Comparison of ENCODE assay signal across 9 mouse cellular contexts in genomic region chr2:84632999-84633398, GRCm38 (mm10). TPM values are rescaled to one million over a fixed set of nuclear protein-coding genes. Genes with fewer than 3 reads are reported as not detected.
A peak's percentile ranks its signal among the peaks of the same experiment; 100 is the strongest.
DNase-seq lines count a peak whose midpoint lies in the region; ATAC-seq and TF ChIP-seq lines count a peak whose summit lies in the region.
"Had no signal": no experiment of that assay in that cellular context is flagged by ENCODE, and none has a peak within 500 bp of the region (broad histone marks: within the 10 kb centered on the region; RNA-seq: fewer than 3 reads in every experiment).

No protein-coding gene starts in this region.

- H3K4me2 ChIP-seq in heart, embryonic 14.5 days (ENCODE audit: low read length) = peak overlapping the region; percentile 60
- H3K4me2 ChIP-seq in liver, embryonic 16.5 days (ENCODE audit: low read depth, low read length) = peak overlapping the region; percentile 32; the same call in 1 of the 2 replicates

- WGBS in heart, embryonic 14.5 days = 2% methylated on average over 3 of the region's 3 CpGs
- 2% methylated on average over 3 of the region's 3 CpGs for WGBS in liver, embryonic 16.5 days (ENCODE audit: insufficient replicate concordance)

- in situ Hi-C loops in ES-E14 (cut with MboI; ENCODE audit: low sequenced_read_pairs in 2 of 2, unreplicated experiment in 2 of 2) = no loop called here

- no peak for ATAC-seq in heart, embryonic 14.5 days (ENCODE audit: insufficient number of reproducible peaks, insufficient read depth, low FRiP score, low read depth)
- 0 out of 2 replicates have a peak, but pooled peaks have one; percentile 12 for ATAC-seq in granulocyte monocyte progenitor cell, adult 5-6 weeks (replicated peaks; ENCODE audit: poor library complexity, severe bottlenecking)
- ATAC-seq in liver, embryonic 16.5 days (ENCODE audit: low read depth) = 0 out of 2 replicates have a peak, but pooled peaks have one; percentile 1
- ATAC-seq in inflammation-experienced regulatory T-cells, adult 6 months = no peak

- peaks cover 32 to 74% of the 10 kb centered on the region in 2 experiments for H3K4me1 ChIP-seq in heart, embryonic 14.5 days (ENCODE audit: control insufficient read depth in 2 of 2, insufficient read depth in 2 of 2, low read length in 2 of 2)
- peaks cover 11 to 20% of the 10 kb centered on the region in 2 experiments for H3K4me1 ChIP-seq in ES-E14 (ENCODE audit: control insufficient read depth in 2 of 2, insufficient read depth in 2 of 2, low read length in 2 of 2, poor library complexity in 1 of 2)
- peaks cover 36% of the 10 kb centered on the region for H3K4me1 ChIP-seq in liver, embryonic 16.5 days (ENCODE audit: control insufficient read depth, low read depth, low read length)

- H3K36me3 ChIP-seq in heart, embryonic 14.5 days (ENCODE audit: control insufficient read depth, insufficient read depth, low read length) = peaks cover 7% of the 10 kb centered on the region
- no peaks in the 10 kb centered on the region for H3K36me3 ChIP-seq in ES-E14 (ENCODE audit: control insufficient read depth, insufficient read depth, low read length, poor library complexity, severe bottlenecking)
- no peaks in the 10 kb centered on the region for H3K36me3 ChIP-seq in liver, embryonic 16.5 days (ENCODE audit: control insufficient read depth, insufficient read depth)

- no peaks in the 10 kb centered on the region for H3K27me3 ChIP-seq in heart, embryonic 14.5 days (ENCODE audit: control insufficient read depth, insufficient read depth, low read length)
- no peaks in the 10 kb centered on the region for H3K27me3 ChIP-seq in liver, embryonic 16.5 days (ENCODE audit: control insufficient read depth, insufficient read depth, low read depth, low read length)

- H3K9me3 ChIP-seq in heart, embryonic 14.5 days (ENCODE audit: control insufficient read depth, low read length) = no peaks in the 10 kb centered on the region
- no peaks in the 10 kb centered on the region for H3K9me3 ChIP-seq in ES-E14 (ENCODE audit: control insufficient read depth, insufficient read depth, low read depth, low read length)
- H3K9me3 ChIP-seq in liver, embryonic 16.5 days (replicated peaks; ENCODE audit: control insufficient read depth, low read length) = no peaks in the 10 kb centered on the region

- no peak overlapping the region for H3K4me3 ChIP-seq in heart, embryonic 14.5 days (ENCODE audit: control insufficient read depth in 1 of 2, insufficient read depth in 1 of 2, low read depth in 1 of 2, low read length in 2 of 2)
- no peak overlapping the region for H3K4me3 ChIP-seq in ES-E14 (ENCODE audit: insufficient read depth in 1 of 2, low read depth in 1 of 2, low read length in 2 of 2, poor library complexity in 1 of 2, severe bottlenecking in 1 of 2)
- no peak overlapping the region for H3K4me3 ChIP-seq in liver, embryonic 16.5 days (ENCODE audit: low read depth, low read length)

- intact Hi-C loops in heart, postnatal 10 days (cut with DNase I) = no loop called here

- H3K9ac ChIP-seq in heart, embryonic 14.5 days (ENCODE audit: low read length) = peak overlapping the region; percentile 55
- H3K9ac ChIP-seq in ES-E14 (ENCODE audit: insufficient read depth, low read depth, low read length, poor library complexity, severe bottlenecking) = no peak overlapping the region
- H3K9ac ChIP-seq in liver, embryonic 16.5 days (ENCODE audit: low read depth, low read length) = peak overlapping the region; percentile 14; the same call in 1 of the 2 replicates

- H3K27ac ChIP-seq in heart, embryonic 14.5 days (replicated peaks in 1 of 2; ENCODE audit: control insufficient read depth in 1 of 2, insufficient read depth in 1 of 2, low read depth in 2 of 2, low read length in 2 of 2) = peak overlapping the region; percentile 91 to 95
- peak overlapping the region; percentile 15; the same call in 1 of the 2 replicates for H3K27ac ChIP-seq in ES-E14 (ENCODE audit: insufficient read depth, low read depth, low read length, poor library complexity, severe bottlenecking)
- H3K27ac ChIP-seq in liver, embryonic 16.5 days (ENCODE audit: low read length) = peak overlapping the region; percentile 28; the same call in 1 of the 2 replicates
- H3K27ac ChIP-seq: macrophage had no signal

- DNase-seq in heart, postnatal 10 days = no peak
- DNase-seq in ES-E14 (ENCODE audit: low read depth, low spot score) = peak; percentile 56
- no peak for DNase-seq in right cerebral cortex, postnatal 14 days
- DNase-seq in retina, postnatal 1 day = no peak

TF ChIP-seq in ES-E14, 5 proteins besides CTCF, POLR2A, EP300 and RAD21:
- TF ChIP-seq CHD2 (IDR thresholded peaks at IDR 0.05; ENCODE audit: low read depth, low read length) (no peak), HCFC1 (IDR thresholded peaks at IDR 0.05; ENCODE audit: borderline replicate concordance, insufficient read depth, low read length) (no peak), ZC3H11A (IDR thresholded peaks at IDR 0.05; ENCODE audit: borderline replicate concordance, low read depth, low read length) (no peak), MAFK (IDR thresholded peaks at IDR 0.05; ENCODE audit: insufficient read depth, low read depth, low read length) (no peak), ZNF384 (IDR thresholded peaks at IDR 0.05; ENCODE audit: low read depth, low read length) (0 out of 2 replicates have a peak, but pooled peaks have one; percentile 17)

RNA-seq across cellular contexts. Expression of gene Ctnnd1, which starts 17.6 kb away (rescaled TPM):
- polyA plus RNA-seq in heart, embryonic 14.5 days (2014; fragmentation: Nextera tagmentation; extraction: Ambion mirVana) = 65.2 and 68.5 TPM in 2 replicates
- total RNA-seq in heart, postnatal 10 days (2021) = 100 to 1,000 TPM; 126 to 129 TPM
- total RNA-seq in ES-E14 (2012; rRNA removed) = 48.2 and 51.5 TPM in 2 replicates
- total RNA-seq in granulocyte monocyte progenitor cell, adult 5-6 weeks (2014; fragmentation: Nextera tagmentation) = 30.6 and 34.8 TPM in 2 replicates
- total RNA-seq in granulocyte monocyte progenitor cell, adult 5-6 weeks (2017) = 27.4 and 44.7 TPM in 2 replicates
- polyA plus RNA-seq in liver, embryonic 16.5 days (2015; fragmentation: Nextera tagmentation; extraction: Ambion mirVana) = 14.9 and 16.0 TPM in 2 replicates
- polyA plus RNA-seq in inflammation-experienced regulatory T-cells, adult 6 months (2017; shearing (Covaris generic)) = under 1 TPM; 0.35 to 0.97 (median 0.62) TPM

RNA-seq across cellular contexts. Expression of gene Btbd18, which starts 25.9 kb away (rescaled TPM):
- 0.11 and 0.15 TPM in 2 replicates for polyA plus RNA-seq in heart, embryonic 14.5 days (2014; fragmentation: Nextera tagmentation; extraction: Ambion mirVana)
- total RNA-seq in heart, postnatal 10 days (2021) = not detected
- total RNA-seq in ES-E14 (2012; rRNA removed) = 3.2 and 3.6 TPM in 2 replicates
- not detected in 2 replicates for total RNA-seq in granulocyte monocyte progenitor cell, adult 5-6 weeks (2014; fragmentation: Nextera tagmentation)
- not detected in 2 replicates for total RNA-seq in granulocyte monocyte progenitor cell, adult 5-6 weeks (2017)
- 0.04 TPM in 2 replicates for polyA plus RNA-seq in liver, embryonic 16.5 days (2015; fragmentation: Nextera tagmentation; extraction: Ambion mirVana)
- polyA plus RNA-seq in inflammation-experienced regulatory T-cells, adult 6 months (2017; shearing (Covaris generic)) = under 1 TPM; 0.43 to 0.73 (median 0.64) TPM
- polyA plus RNA-seq: macrophage had no signal

RNA-seq across cellular contexts. Expression of gene Selenoh, which starts 37.6 kb away (rescaled TPM):
- polyA plus RNA-seq in heart, embryonic 14.5 days (2014; fragmentation: Nextera tagmentation; extraction: Ambion mirVana) = 248 and 271 TPM in 2 replicates
- total RNA-seq in heart, postnatal 10 days (2021) = 10 to 100 TPM; 59.9 to 60.8 TPM
- 546 and 589 TPM in 2 replicates for total RNA-seq in ES-E14 (2012; rRNA removed)
- total RNA-seq in granulocyte monocyte progenitor cell, adult 5-6 weeks (2014; fragmentation: Nextera tagmentation) = 189 and 209 TPM in 2 replicates
- 156 and 175 TPM in 2 replicates for total RNA-seq in granulocyte monocyte progenitor cell, adult 5-6 weeks (2017)
- 66.4 and 73.3 TPM in 2 replicates for polyA plus RNA-seq in liver, embryonic 16.5 days (2015; fragmentation: Nextera tagmentation; extraction: Ambion mirVana)
- 100 to 1,000 TPM; 113 to 247 (median 134) TPM for polyA plus RNA-seq in inflammation-experienced regulatory T-cells, adult 6 months (2017; shearing (Covaris generic))

RNA-seq across cellular contexts. Expression of gene Gm28635, which starts 44.8 kb away (rescaled TPM):
- polyA plus RNA-seq in heart, embryonic 14.5 days (2014; fragmentation: Nextera tagmentation; extraction: Ambion mirVana) = not detected in 2 replicates
- 10 to 100 TPM in 1 of 2 experiments, 1 to 10 TPM in 1; 9.6 to 11.7 TPM for total RNA-seq in heart, postnatal 10 days (2021)
- 1.1 and 2.7 TPM in 2 replicates for total RNA-seq in ES-E14 (2012; rRNA removed)
- total RNA-seq in granulocyte monocyte progenitor cell, adult 5-6 weeks (2014; fragmentation: Nextera tagmentation) = not detected in 2 replicates
- total RNA-seq in granulocyte monocyte progenitor cell, adult 5-6 weeks (2017) = not detected in 2 replicates
- polyA plus RNA-seq in liver, embryonic 16.5 days (2015; fragmentation: Nextera tagmentation; extraction: Ambion mirVana) = not detected in 2 replicates
- polyA plus RNA-seq in inflammation-experienced regulatory T-cells, adult 6 months (2017; shearing (Covaris generic)) = not detected
- polyA plus RNA-seq: macrophage had no signal

RNA-seq across cellular contexts. Expression of gene Med19, which starts 45.2 kb away (rescaled TPM):
- polyA plus RNA-seq in heart, embryonic 14.5 days (2014; fragmentation: Nextera tagmentation; extraction: Ambion mirVana) = 26.6 and 28.2 TPM in 2 replicates
- total RNA-seq in heart, postnatal 10 days (2021) = 10 to 100 TPM; 15.1 to 17.8 TPM
- total RNA-seq in ES-E14 (2012; rRNA removed) = 17.1 and 31.4 TPM in 2 replicates
- 16.7 and 24.4 TPM in 2 replicates for total RNA-seq in granulocyte monocyte progenitor cell, adult 5-6 weeks (2014; fragmentation: Nextera tagmentation)
- 25.5 and 28.5 TPM in 2 replicates for total RNA-seq in granulocyte monocyte progenitor cell, adult 5-6 weeks (2017)
- polyA plus RNA-seq in liver, embryonic 16.5 days (2015; fragmentation: Nextera tagmentation; extraction: Ambion mirVana) = 17.1 TPM in 2 replicates
- polyA plus RNA-seq in inflammation-experienced regulatory T-cells, adult 6 months (2017; shearing (Covaris generic)) = 10 to 100 TPM; 16.8 to 20.5 (median 18.9) TPM

Comparison
In these comparisons a context has a peak if more than half of its experiments do, and no peak if none do; other contexts are left out.
1. ATAC-seq: peak in granulocyte monocyte progenitor cell, adult 5-6 weeks (single experiment) and liver, embryonic 16.5 days (single experiment); none in heart, embryonic 14.5 days (single experiment) and inflammation-experienced regulatory T-cells, adult 6 months (single experiment).
2. H3K27ac ChIP-seq: peak in every context shown above with its lines; median percentile 93 in heart, embryonic 14.5 days; 28 in liver, embryonic 16.5 days; 15 in ES-E14.